Mouse (Mus musculus) embryonic facial prominence, embryonic 13.5 days (tissue): ENCODE data around the gene Tubal3. TPM values are rescaled to one million over a fixed set of nuclear protein-coding genes. Genes with fewer than 3 reads are reported as not detected.
A peak's percentile ranks its signal among the peaks of the same experiment; 100 is the strongest.
"Not testable (repeated sequence)": the region's sequence is repeated elsewhere in the genome, so short reads cannot be mapped to it uniquely, and the experiment has no call there.

Experiments used
- ATAC-seq: fragments of 200-750 bp; cut with Nextera tagmentation; 2 replicates; pipeline ENCODE4 v1.8.0; 2017; ENCODE audit warnings: low read depth; ENCODE audit not compliant: insufficient number of reproducible peaks, insufficient read depth, low FRiP score, low TSS enrichment
- H3K27ac ChIP-seq: fragments of 300-500 bp; sonication (generic); 2 replicates; pipeline ENCODE4 v1.5.1; 2015; ENCODE audit warnings: moderate library complexity, mild to moderate bottlenecking, inconsistent platforms
- H3K27me3 ChIP-seq: fragments of 300-500 bp; sonication (generic); 2 replicates; pipeline ENCODE4 v1.6.1; 2015; ENCODE audit warnings: mild to moderate bottlenecking, inconsistent platforms
- H3K36me3 ChIP-seq: fragments of 300-500 bp; sonication (generic); 2 replicates; pipeline ENCODE4 v1.6.1; 2015; ENCODE audit warnings: mild to moderate bottlenecking, inconsistent platforms
- H3K4me1 ChIP-seq: fragments of 300-500 bp; sonication (generic); 2 replicates; pipeline ENCODE4 v1.6.1; 2015; ENCODE audit warnings: inconsistent platforms
- H3K4me2 ChIP-seq: fragments of 300-500 bp; sonication (generic); 2 replicates; pipeline ENCODE4 v1.6.1; 2015; ENCODE audit warnings: moderate library complexity, mild to moderate bottlenecking, inconsistent platforms
- H3K4me3 ChIP-seq: fragments of 300-500 bp; sonication (generic); 2 replicates; pipeline ENCODE4 v1.5.1; 2015; ENCODE audit warnings: mild to moderate bottlenecking, inconsistent platforms
- H3K9ac ChIP-seq: fragments of 300-500 bp; sonication (generic); 2 replicates; pipeline ENCODE4 v1.6.1; 2015; ENCODE audit warnings: mild to moderate bottlenecking, inconsistent platforms
- H3K9me3 ChIP-seq: fragments of 300-500 bp; sonication (generic); 2 replicates; pipeline ENCODE4 v1.6.1; 2016; ENCODE audit warnings: inconsistent platforms
- WGBS: fragments of 180-500 bp; shearing (Covaris S2); methylation state at CpG from one replicate; pipeline ENCODE4 v1.1.7; 2015; ENCODE audit warnings: mixed read lengths; 5-methylcytosine and 5-hydroxymethylcytosine counted together
- polyA plus RNA-seq: library from polyadenylated mRNA; unstranded; fragments of >200 nt; fragmentation: Nextera tagmentation; extraction: Ambion mirVana; gene quantifications from 2 replicates; pipeline ENCODE4 v1.2.1, GENCODE M21; 2015

Gene Tubal3
- polyA plus RNA-seq, 1 experiment from 2014 or later, result not detected

DNA sequence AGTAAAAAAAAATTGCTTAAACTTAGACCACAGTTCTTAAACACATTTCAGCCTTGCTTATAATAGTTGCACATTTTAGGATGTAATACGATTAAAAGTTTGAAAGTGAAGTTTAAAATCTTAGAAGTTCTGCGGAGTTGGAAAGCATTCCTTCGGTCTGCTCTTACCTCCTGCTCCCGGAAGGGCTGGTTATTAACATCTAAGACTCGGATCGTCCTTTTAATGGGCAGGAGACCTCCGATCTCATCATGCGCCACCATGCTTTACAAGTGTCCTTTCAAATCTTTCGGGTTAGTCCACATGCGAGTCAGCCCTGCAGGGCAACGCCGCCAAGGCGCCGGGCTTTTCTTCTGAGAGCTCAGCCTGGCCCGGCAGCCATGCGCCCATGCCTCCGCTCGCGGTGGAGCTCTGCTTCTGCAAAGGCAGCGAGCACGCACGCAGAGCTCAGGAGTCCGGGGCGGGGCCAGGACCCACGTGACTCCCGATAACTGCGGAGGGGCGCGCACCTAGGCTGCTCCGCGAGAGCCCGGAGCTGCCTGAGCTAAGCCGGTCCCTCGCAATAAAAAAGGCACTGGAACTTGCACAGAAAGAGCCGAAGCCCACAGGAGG, 24.8 kb upstream of the Tubal3 start:
- peaks cover 23% of the 10 kb centered on the region for H3K4me1 ChIP-seq
- ATAC-seq, result peak; percentile 95

GRCm38 (mm10) chr13:3894549-3894948, 23.5 kb upstream of the Tubal3 start:
- WGBS, result 75% methylated on average over 8 of the region's 8 CpGs
- ATAC-seq, result no peak
- no peak overlapping the region for H3K4me2 ChIP-seq
- peaks cover 11% of the 10 kb centered on the region; the same call in 1 of the 2 replicates for H3K36me3 ChIP-seq
- no peaks in the 10 kb centered on the region for H3K27me3 ChIP-seq
- H3K4me1 ChIP-seq, result peaks cover 18% of the 10 kb centered on the region
- H3K9ac ChIP-seq, result no peak overlapping the region
- no peak overlapping the region for H3K4me3 ChIP-seq
- no peaks in the 10 kb centered on the region for H3K9me3 ChIP-seq
- no peak overlapping the region for H3K27ac ChIP-seq

More for the DNA sequence above, 24.8 kb upstream of the Tubal3 start:
- no peaks in the 10 kb centered on the region for H3K9me3 ChIP-seq
- H3K36me3 ChIP-seq, result peaks cover 10% of the 10 kb centered on the region
- peak overlapping the region; percentile 90 for H3K27ac ChIP-seq
- peak overlapping the region; percentile 69 for H3K4me3 ChIP-seq
- peak overlapping the region; percentile 86 for H3K9ac ChIP-seq
- under 1% methylated on average over 35 of the region's 35 CpGs for WGBS
- no peaks in the 10 kb centered on the region for H3K27me3 ChIP-seq
- peak overlapping the region; percentile 65 for H3K4me2 ChIP-seq

GRCm38 (mm10) chr13:3895397-3895980, 22.6 kb upstream of the Tubal3 start:
- no peak overlapping the region for H3K9ac ChIP-seq
- ATAC-seq, result no peak
- H3K4me1 ChIP-seq, result peaks cover 12% of the 10 kb centered on the region
- H3K9me3 ChIP-seq, result no peaks in the 10 kb centered on the region
- H3K36me3 ChIP-seq, result peaks cover 11% of the 10 kb centered on the region; the same call in 1 of the 2 replicates
- no peak overlapping the region for H3K4me2 ChIP-seq
- H3K27ac ChIP-seq, result no peak overlapping the region
- no peaks in the 10 kb centered on the region for H3K27me3 ChIP-seq
- 87% methylated on average over 8 of the region's 8 CpGs for WGBS
- H3K4me3 ChIP-seq, result no peak overlapping the region

GRCm38 (mm10) chr13:3896032-3896431, 22.0 kb upstream of the Tubal3 start:
- no peak overlapping the region for H3K4me2 ChIP-seq
- no peaks in the 10 kb centered on the region for H3K27me3 ChIP-seq
- no peak overlapping the region for H3K9ac ChIP-seq
- H3K27ac ChIP-seq, result no peak overlapping the region
- no peak for ATAC-seq
- H3K36me3 ChIP-seq, result peaks cover 11% of the 10 kb centered on the region; the same call in 1 of the 2 replicates
- no peaks in the 10 kb centered on the region for H3K9me3 ChIP-seq
- WGBS, result 89% methylated on average over 6 of the region's 6 CpGs
- peaks cover 12% of the 10 kb centered on the region for H3K4me1 ChIP-seq
- H3K4me3 ChIP-seq, result no peak overlapping the region

GRCm38 (mm10) chr13:3896913-3897312, 21.2 kb upstream of the Tubal3 start:
- no peaks in the 10 kb centered on the region for H3K9me3 ChIP-seq
- H3K27ac ChIP-seq, result no peak overlapping the region
- peaks cover 11% of the 10 kb centered on the region; the same call in 1 of the 2 replicates for H3K36me3 ChIP-seq
- no peak overlapping the region for H3K4me2 ChIP-seq
- peaks cover 7% of the 10 kb centered on the region for H3K4me1 ChIP-seq
- no peak overlapping the region for H3K4me3 ChIP-seq
- 34% methylated on average over 5 of the region's 5 CpGs for WGBS
- H3K27me3 ChIP-seq, result no peaks in the 10 kb centered on the region
- ATAC-seq, result no peak
- H3K9ac ChIP-seq, result no peak overlapping the region

- WGBS, result 91% methylated on average over 5 of the region's 5 CpGs
- not testable (repeated sequence) for ATAC-seq
These were observed 19.9 kb upstream of the Tubal3 start for GRCm38 (mm10) chr13:3898202-3898601.

GRCm38 (mm10) chr13:3899301-3899700, 18.8 kb upstream of the Tubal3 start:
- H3K27me3 ChIP-seq, result no peaks in the 10 kb centered on the region
- no peaks in the 10 kb centered on the region for H3K4me1 ChIP-seq
- no peak overlapping the region for H3K4me3 ChIP-seq
- ATAC-seq, result no peak
- no peak overlapping the region for H3K4me2 ChIP-seq
- 92% methylated on average over 9 of the region's 9 CpGs for WGBS
- peaks cover 11% of the 10 kb centered on the region; the same call in 1 of the 2 replicates for H3K36me3 ChIP-seq
- no peak overlapping the region for H3K9ac ChIP-seq
- no peak overlapping the region for H3K27ac ChIP-seq
- H3K9me3 ChIP-seq, result no peaks in the 10 kb centered on the region

More at GRCm38 (mm10) chr13:3898202-3898601, 19.9 kb upstream of the Tubal3 start:
- not testable (repeated sequence) for H3K4me1 ChIP-seq, H3K9me3 ChIP-seq, H3K27me3 ChIP-seq, H3K27ac ChIP-seq, H3K4me3 ChIP-seq, H3K4me2 ChIP-seq, H3K9ac ChIP-seq
- peaks cover 11% of the 10 kb centered on the region; the same call in 1 of the 2 replicates for H3K36me3 ChIP-seq

- peaks cover 18% of the 10 kb centered on the region for H3K36me3 ChIP-seq
- no peak for ATAC-seq
These were observed 10.8 kb upstream of the Tubal3 start for GRCm38 (mm10) chr13:3907151-3907696.

GRCm38 (mm10) chr13:3908262-3908661, 9.8 kb upstream of the Tubal3 start:
- no peak overlapping the region for H3K4me3 ChIP-seq
- no peaks in the 10 kb centered on the region for H3K9me3 ChIP-seq
- H3K36me3 ChIP-seq, result peaks cover 23% of the 10 kb centered on the region
- H3K4me1 ChIP-seq, result no peaks in the 10 kb centered on the region
- H3K9ac ChIP-seq, result no peak overlapping the region
- H3K27me3 ChIP-seq, result no peaks in the 10 kb centered on the region
- WGBS, result 91% methylated on average over 4 of the region's 4 CpGs
- no peak overlapping the region for H3K27ac ChIP-seq
- no peak overlapping the region for H3K4me2 ChIP-seq
- no peak for ATAC-seq

More at GRCm38 (mm10) chr13:3907151-3907696, 10.8 kb upstream of the Tubal3 start:
- Histone ChIP-seq H3K27me3 (no peaks in the 10 kb centered on the region), H3K4me2 (no peak overlapping the region), H3K9ac (no peak overlapping the region), H3K4me1 (no peaks in the 10 kb centered on the region), H3K27ac (no peak overlapping the region), H3K9me3 (no peaks in the 10 kb centered on the region), H3K4me3 (no peak overlapping the region)
- WGBS, result 86% methylated on average over 6 of the region's 6 CpGs

- H3K27me3 ChIP-seq, result no peaks in the 10 kb centered on the region
- 97% methylated on average over 5 of the region's 5 CpGs for WGBS
- no peak for ATAC-seq
- no peaks in the 10 kb centered on the region for H3K4me1 ChIP-seq
- no peak overlapping the region for H3K27ac ChIP-seq
- no peak overlapping the region for H3K9ac ChIP-seq
- H3K9me3 ChIP-seq, result no peaks in the 10 kb centered on the region
- no peak overlapping the region for H3K4me3 ChIP-seq
- peaks cover 30% of the 10 kb centered on the region for H3K36me3 ChIP-seq
- H3K4me2 ChIP-seq, result no peak overlapping the region
These were observed 7.7 kb upstream of the Tubal3 start for GRCm38 (mm10) chr13:3910356-3910755.

DNA sequence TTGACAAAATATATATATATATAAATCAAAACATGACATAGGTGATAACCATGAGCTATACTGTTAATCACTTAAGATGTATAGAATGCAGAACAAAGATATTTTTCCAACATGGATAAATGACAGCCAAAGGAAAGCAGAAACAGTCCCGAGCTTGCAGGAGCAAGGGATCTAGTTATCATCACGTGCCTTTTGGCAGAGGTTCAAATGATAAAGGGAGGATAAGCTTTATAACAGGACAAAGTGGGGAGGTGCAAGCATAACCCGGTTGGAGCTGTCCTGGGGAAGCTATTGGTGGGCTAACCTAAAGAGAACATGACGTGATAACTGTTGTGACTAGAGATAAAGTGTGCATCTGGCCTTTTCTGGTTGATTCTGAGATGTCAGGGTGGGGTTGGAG, 4.6 kb upstream of the Tubal3 start:
- Histone ChIP-seq H3K9me3 (no peaks in the 10 kb centered on the region), H3K9ac (no peak overlapping the region), H3K4me2 (no peak overlapping the region), H3K27ac (no peak overlapping the region), H3K4me3 (no peak overlapping the region), H3K4me1 (peaks cover 8% of the 10 kb centered on the region; the same call in 1 of the 2 replicates), H3K36me3 (peaks cover 35% of the 10 kb centered on the region), H3K27me3 (no peaks in the 10 kb centered on the region)
- WGBS, result 82% methylated on average over 4 of the region's 4 CpGs
- no peak for ATAC-seq

- no peak overlapping the region for H3K4me2 ChIP-seq
- H3K9me3 ChIP-seq, result no peaks in the 10 kb centered on the region
- no peaks in the 10 kb centered on the region for H3K4me1 ChIP-seq
- no peak for ATAC-seq
- H3K4me3 ChIP-seq, result no peak overlapping the region
- H3K9ac ChIP-seq, result no peak overlapping the region
- H3K27ac ChIP-seq, result no peak overlapping the region
- no peaks in the 10 kb centered on the region for H3K27me3 ChIP-seq
- 76% methylated on average over 5 of the region's 5 CpGs for WGBS
- no peaks in the 10 kb centered on the region for H3K36me3 ChIP-seq
These were observed 6.4 kb downstream of the Tubal3 start for GRCm38 (mm10) chr13:3924483-3924882.
